Mouse (Mus musculus): ENCODE measurements around the gene Ptprj. TPM values are rescaled to one million over a fixed set of nuclear protein-coding genes. Genes with fewer than 3 reads are reported as not detected.

Ptprj gene
- polyA plus RNA-seq, 1 experiment from 2014 or later, result 3.0 TPM

DNA sequence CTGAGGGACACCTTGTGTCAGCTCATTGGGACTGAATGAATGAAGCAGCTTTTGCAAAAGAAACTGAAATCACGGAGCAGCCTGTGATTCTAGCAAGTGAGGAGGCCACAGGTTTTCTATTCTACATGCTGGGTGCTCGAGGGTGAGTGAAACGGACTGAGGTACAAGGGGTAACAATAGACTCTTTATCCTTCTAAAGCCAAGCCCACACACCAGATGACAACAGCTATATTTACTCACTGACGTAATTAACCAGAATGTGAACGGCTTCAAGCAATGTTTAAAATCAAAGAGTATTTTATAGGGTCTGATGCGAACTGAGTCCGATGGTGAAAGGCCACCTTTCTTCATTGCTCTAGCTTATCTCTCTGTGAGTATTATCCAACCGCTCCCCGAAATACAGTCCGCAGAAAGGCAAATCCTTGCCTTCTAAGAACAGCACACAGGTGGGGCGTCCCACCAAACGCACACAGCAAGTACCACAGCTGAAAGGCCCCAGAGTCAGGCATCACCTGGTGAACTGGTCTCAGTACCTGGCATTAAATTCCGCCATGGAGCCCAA is 99.6 kb downstream of the Ptprj start:
- no peak overlapping the region for H3K4me2 ChIP-seq (ENCODE audit: low read depth, low read length)
- no peaks in the 10 kb centered on the region for H3K27me3 ChIP-seq (ENCODE audit: control insufficient read depth, insufficient read depth, low read length)
- no peak overlapping the region for H3K4me3 ChIP-seq (ENCODE audit: low read depth, low read length)
- no peaks in the 10 kb centered on the region for H3K36me3 ChIP-seq (replicated peaks; ENCODE audit: control insufficient read depth, insufficient read depth, low read depth, low read length)
- peaks cover 2% of the 10 kb centered on the region; the same call in 1 of the 2 replicates for H3K4me1 ChIP-seq (ENCODE audit: control insufficient read depth, insufficient read depth, low read length)
- H3K9ac ChIP-seq (replicated peaks; ENCODE audit: low read length), result no peak overlapping the region
- ATAC-seq (replicated peaks; ENCODE audit: insufficient number of reproducible peaks, low FRiP score, low TSS enrichment, low read depth), result no peak
- DNase-seq (ENCODE audit: low spot score), result no peak
- WGBS, result 66% methylated on average over 13 of the region's 13 CpGs
- no peaks in the 10 kb centered on the region for H3K9me3 ChIP-seq (replicated peaks; ENCODE audit: control insufficient read depth, low read length)
- H3K27ac ChIP-seq (replicated peaks; ENCODE audit: low read depth, low read length), result no peak overlapping the region

DNA sequence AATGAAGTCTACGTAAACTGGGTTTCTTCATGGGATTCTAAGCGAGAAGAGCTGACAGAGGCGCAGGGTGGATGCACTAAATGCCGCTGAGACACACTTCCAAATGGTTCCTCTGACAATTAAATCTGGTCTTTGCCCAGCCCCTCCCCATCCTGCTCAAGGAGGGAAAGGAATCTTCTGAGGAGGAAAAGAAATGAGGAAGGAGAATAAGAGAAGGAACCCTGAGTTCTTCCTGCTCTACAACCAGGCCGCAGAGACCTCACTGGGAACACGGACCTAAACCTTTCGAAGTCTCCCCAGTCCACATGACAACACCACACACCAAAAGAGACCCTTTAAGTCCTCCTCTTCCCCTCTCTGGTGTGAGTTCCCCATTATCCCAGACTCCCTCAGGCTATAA is 101.9 kb downstream of the Ptprj start:
- ATAC-seq (replicated peaks; ENCODE audit: insufficient number of reproducible peaks, low FRiP score, low TSS enrichment, low read depth), result no peak
- DNase-seq (ENCODE audit: low spot score), result no peak
- no peak overlapping the region for H3K4me3 ChIP-seq (ENCODE audit: low read depth, low read length)
- no peak overlapping the region for H3K9ac ChIP-seq (replicated peaks; ENCODE audit: low read length)
- no peaks in the 10 kb centered on the region for H3K36me3 ChIP-seq (replicated peaks; ENCODE audit: control insufficient read depth, insufficient read depth, low read depth, low read length)
- no peaks in the 10 kb centered on the region for H3K9me3 ChIP-seq (replicated peaks; ENCODE audit: control insufficient read depth, low read length)
- no peak overlapping the region for H3K4me2 ChIP-seq (ENCODE audit: low read depth, low read length)
- H3K4me1 ChIP-seq (ENCODE audit: control insufficient read depth, insufficient read depth, low read length), result peaks cover 2% of the 10 kb centered on the region; the same call in 1 of the 2 replicates
- 84% methylated on average over 7 of the region's 7 CpGs for WGBS
- no peaks in the 10 kb centered on the region for H3K27me3 ChIP-seq (ENCODE audit: control insufficient read depth, insufficient read depth, low read length)
- no peak overlapping the region for H3K27ac ChIP-seq (replicated peaks; ENCODE audit: low read depth, low read length)

DNA sequence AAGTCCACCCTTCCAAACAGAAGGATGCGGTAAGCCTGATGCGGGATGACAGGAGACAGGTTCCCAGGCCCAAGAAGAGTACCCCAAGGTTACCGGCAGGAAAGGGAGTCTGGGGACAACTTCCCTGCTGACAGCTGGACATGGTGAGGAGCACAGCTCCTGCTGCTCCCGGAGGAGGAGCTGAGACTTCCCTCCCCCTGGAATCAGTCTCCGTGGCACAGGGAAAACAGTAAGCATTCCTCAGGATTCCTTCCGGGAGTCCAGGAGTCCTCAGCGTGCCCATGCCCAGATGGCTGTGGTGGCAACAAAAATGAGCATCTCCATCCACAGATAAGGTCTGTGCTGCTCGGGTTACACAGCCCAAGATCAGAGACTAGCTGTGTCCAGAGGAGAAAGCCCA is 102.8 kb downstream of the Ptprj start:
- WGBS, result 30% methylated on average over 8 of the region's 8 CpGs
- ATAC-seq (replicated peaks; ENCODE audit: insufficient number of reproducible peaks, low FRiP score, low TSS enrichment, low read depth) (no peak), DNase-seq (ENCODE audit: low spot score) (no peak)
- H3K9ac ChIP-seq (replicated peaks; ENCODE audit: low read length), result no peak overlapping the region
- H3K27me3 ChIP-seq (ENCODE audit: control insufficient read depth, insufficient read depth, low read length), result no peaks in the 10 kb centered on the region
- H3K27ac ChIP-seq (replicated peaks; ENCODE audit: low read depth, low read length), result no peak overlapping the region
- no peaks in the 10 kb centered on the region for H3K36me3 ChIP-seq (replicated peaks; ENCODE audit: control insufficient read depth, insufficient read depth, low read depth, low read length)
- H3K9me3 ChIP-seq (replicated peaks; ENCODE audit: control insufficient read depth, low read length), result no peaks in the 10 kb centered on the region
- H3K4me1 ChIP-seq (ENCODE audit: control insufficient read depth, insufficient read depth, low read length), result peaks cover 2% of the 10 kb centered on the region; the same call in 1 of the 2 replicates
- H3K4me3 ChIP-seq (ENCODE audit: low read depth, low read length), result no peak overlapping the region
- H3K4me2 ChIP-seq (ENCODE audit: low read depth, low read length), result no peak overlapping the region

- 83% methylated on average over 4 of the region's 5 CpGs for WGBS
Measured at GRCm38 (mm10) chr2:90476792-90477191, 103.7 kb downstream of the Ptprj start.

DNA sequence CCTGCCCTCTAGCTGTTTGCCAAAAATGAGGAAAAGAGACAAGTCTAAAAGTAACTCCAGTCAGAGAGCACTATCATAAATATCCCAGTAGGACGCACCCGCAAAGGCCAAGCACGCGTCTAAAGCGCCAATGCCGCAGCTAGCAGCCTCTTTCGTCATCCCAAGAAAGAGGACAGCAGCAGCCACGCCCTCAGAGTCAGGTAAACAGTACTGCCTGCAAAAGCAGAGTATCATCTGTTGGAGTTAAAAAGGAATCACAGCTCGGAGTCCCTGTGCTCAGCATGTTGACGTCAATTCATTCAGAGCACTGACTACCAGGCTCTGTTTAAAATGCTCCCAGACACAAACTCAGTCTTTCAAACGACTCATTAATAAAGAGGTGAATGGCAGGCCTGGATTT is 104.1 kb downstream of the Ptprj start:
- Histone ChIP-seq H3K9ac (replicated peaks; ENCODE audit: low read length) (no peak overlapping the region), H3K4me1 (ENCODE audit: control insufficient read depth, insufficient read depth, low read length) (peaks cover 2% of the 10 kb centered on the region; the same call in 1 of the 2 replicates), H3K27me3 (ENCODE audit: control insufficient read depth, insufficient read depth, low read length) (no peaks in the 10 kb centered on the region), H3K9me3 (replicated peaks; ENCODE audit: control insufficient read depth, low read length) (no peaks in the 10 kb centered on the region), H3K36me3 (replicated peaks; ENCODE audit: control insufficient read depth, insufficient read depth, low read depth, low read length) (no peaks in the 10 kb centered on the region), H3K4me3 (ENCODE audit: low read depth, low read length) (no peak overlapping the region), H3K4me2 (ENCODE audit: low read depth, low read length) (no peak overlapping the region), H3K27ac (replicated peaks; ENCODE audit: low read depth, low read length) (no peak overlapping the region)
- WGBS, result 81% methylated on average over 11 of the region's 11 CpGs
- ATAC-seq (replicated peaks; ENCODE audit: insufficient number of reproducible peaks, low FRiP score, low TSS enrichment, low read depth) (no peak), DNase-seq (ENCODE audit: low spot score) (no peak)

More at GRCm38 (mm10) chr2:90476792-90477191, 103.7 kb downstream of the Ptprj start:
- Histone ChIP-seq H3K9ac (replicated peaks; ENCODE audit: low read length) (no peak overlapping the region), H3K4me3 (ENCODE audit: low read depth, low read length) (no peak overlapping the region), H3K36me3 (replicated peaks; ENCODE audit: control insufficient read depth, insufficient read depth, low read depth, low read length) (no peaks in the 10 kb centered on the region), H3K9me3 (replicated peaks; ENCODE audit: control insufficient read depth, low read length) (no peaks in the 10 kb centered on the region), H3K27me3 (ENCODE audit: control insufficient read depth, insufficient read depth, low read length) (no peaks in the 10 kb centered on the region), H3K4me1 (ENCODE audit: control insufficient read depth, insufficient read depth, low read length) (peaks cover 2% of the 10 kb centered on the region; the same call in 1 of the 2 replicates), H3K27ac (replicated peaks; ENCODE audit: low read depth, low read length) (no peak overlapping the region), H3K4me2 (ENCODE audit: low read depth, low read length) (no peak overlapping the region)
- no peak for DNase-seq (ENCODE audit: low spot score)
- ATAC-seq (replicated peaks; ENCODE audit: insufficient number of reproducible peaks, low FRiP score, low TSS enrichment, low read depth), result no peak

- ATAC-seq (replicated peaks; ENCODE audit: insufficient number of reproducible peaks, low FRiP score, low TSS enrichment, low read depth), result peak; percentile 91
- H3K4me3 ChIP-seq (ENCODE audit: low read depth, low read length), result peak overlapping the region; percentile 13; the same call in 1 of the 2 replicates
- 4% methylated on average over 11 of the region's 11 CpGs for WGBS
Measured at GRCm38 (mm10) chr2:90474593-90475405, 105.6 kb downstream of the Ptprj start.

GRCm38 (mm10) chr2:90472701-90473100 is 107.7 kb downstream of the Ptprj start:
- no peaks in the 10 kb centered on the region for H3K27me3 ChIP-seq (ENCODE audit: control insufficient read depth, insufficient read depth, low read length)
- WGBS, result 78% methylated on average over 4 of the region's 4 CpGs
- H3K36me3 ChIP-seq (replicated peaks; ENCODE audit: control insufficient read depth, insufficient read depth, low read depth, low read length), result no peaks in the 10 kb centered on the region
- ATAC-seq (replicated peaks; ENCODE audit: insufficient number of reproducible peaks, low FRiP score, low TSS enrichment, low read depth), result no peak
- no peak overlapping the region for H3K4me3 ChIP-seq (ENCODE audit: low read depth, low read length)
- H3K9ac ChIP-seq (replicated peaks; ENCODE audit: low read length), result no peak overlapping the region
- no peak overlapping the region for H3K4me2 ChIP-seq (ENCODE audit: low read depth, low read length)
- H3K27ac ChIP-seq (replicated peaks; ENCODE audit: low read depth, low read length), result no peak overlapping the region
- no peak for DNase-seq (ENCODE audit: low spot score)
- no peaks in the 10 kb centered on the region for H3K4me1 ChIP-seq (ENCODE audit: control insufficient read depth, insufficient read depth, low read length)
- H3K9me3 ChIP-seq (replicated peaks; ENCODE audit: control insufficient read depth, low read length), result no peaks in the 10 kb centered on the region

More at GRCm38 (mm10) chr2:90474593-90475405, 105.6 kb downstream of the Ptprj start:
- Histone ChIP-seq H3K27me3 (ENCODE audit: control insufficient read depth, insufficient read depth, low read length) (no peaks in the 10 kb centered on the region), H3K9ac (replicated peaks; ENCODE audit: low read length) (peak overlapping the region; percentile 38; the same call in 1 of the 2 replicates), H3K36me3 (replicated peaks; ENCODE audit: control insufficient read depth, insufficient read depth, low read depth, low read length) (no peaks in the 10 kb centered on the region), H3K9me3 (replicated peaks; ENCODE audit: control insufficient read depth, low read length) (no peaks in the 10 kb centered on the region), H3K27ac (replicated peaks; ENCODE audit: low read depth, low read length) (no peak overlapping the region), H3K4me1 (ENCODE audit: control insufficient read depth, insufficient read depth, low read length) (peaks cover 2% of the 10 kb centered on the region; the same call in 1 of the 2 replicates), H3K4me2 (ENCODE audit: low read depth, low read length) (peak overlapping the region; percentile 42)
- peak; percentile 95 for DNase-seq (ENCODE audit: low spot score)

- no peak overlapping the region for H3K9ac ChIP-seq (replicated peaks; ENCODE audit: low read length)
- H3K9me3 ChIP-seq (replicated peaks; ENCODE audit: control insufficient read depth, low read length), result no peaks in the 10 kb centered on the region
- H3K4me3 ChIP-seq (ENCODE audit: low read depth, low read length), result no peak overlapping the region
- 48% methylated on average over 6 of the region's 6 CpGs for WGBS
- DNase-seq (ENCODE audit: low spot score) (no peak), ATAC-seq (replicated peaks; ENCODE audit: insufficient number of reproducible peaks, low FRiP score, low TSS enrichment, low read depth) (no peak)
- H3K36me3 ChIP-seq (replicated peaks; ENCODE audit: control insufficient read depth, insufficient read depth, low read depth, low read length), result no peaks in the 10 kb centered on the region
- no peak overlapping the region for H3K4me2 ChIP-seq (ENCODE audit: low read depth, low read length)
- H3K27me3 ChIP-seq (ENCODE audit: control insufficient read depth, insufficient read depth, low read length), result no peaks in the 10 kb centered on the region
- H3K27ac ChIP-seq (replicated peaks; ENCODE audit: low read depth, low read length), result no peak overlapping the region
- H3K4me1 ChIP-seq (ENCODE audit: control insufficient read depth, insufficient read depth, low read length), result no peaks in the 10 kb centered on the region
Measured at GRCm38 (mm10) chr2:90470122-90470521, 110.3 kb downstream of the Ptprj start.

Measured in embryonic facial prominence, embryonic 11.5 days (tissue).